Mouse (Mus musculus) granulocyte monocyte progenitor cell, adult 5-6 weeks (primary cell): ENCODE measurements around the gene Lbx2. TPM values are rescaled to one million over a fixed set of nuclear protein-coding genes. Genes with fewer than 3 reads are reported as not detected.

Source experiments
- ATAC-seq: replicated peaks from 2 replicates; pipeline ENCODE4 v1.8.0; 2016; ENCODE audit warnings: mild to moderate bottlenecking, moderate TSS enrichment, inconsistent platforms; ENCODE audit not compliant: poor library complexity, severe bottlenecking
- total RNA-seq, 2 experiments: library from RNA; stranded (forward) in 1 of 2; stranded (reverse) in 1 of 2; fragments of 200-712, 200-1000 nt in 1 of 2; fragments of >200 nt in 1 of 2; fragmentation: Nextera tagmentation in 1 of 2; gene quantifications; 2 replicates each; pipeline ENCODE4 v1.2.3; 2014 to 2017

The Lbx2 gene
- total RNA-seq (2014; fragmentation: Nextera tagmentation) = not detected in 2 replicates
- 1.3 TPM in 1 of 2 replicates, not detected in the other for total RNA-seq (2017)

DNA sequence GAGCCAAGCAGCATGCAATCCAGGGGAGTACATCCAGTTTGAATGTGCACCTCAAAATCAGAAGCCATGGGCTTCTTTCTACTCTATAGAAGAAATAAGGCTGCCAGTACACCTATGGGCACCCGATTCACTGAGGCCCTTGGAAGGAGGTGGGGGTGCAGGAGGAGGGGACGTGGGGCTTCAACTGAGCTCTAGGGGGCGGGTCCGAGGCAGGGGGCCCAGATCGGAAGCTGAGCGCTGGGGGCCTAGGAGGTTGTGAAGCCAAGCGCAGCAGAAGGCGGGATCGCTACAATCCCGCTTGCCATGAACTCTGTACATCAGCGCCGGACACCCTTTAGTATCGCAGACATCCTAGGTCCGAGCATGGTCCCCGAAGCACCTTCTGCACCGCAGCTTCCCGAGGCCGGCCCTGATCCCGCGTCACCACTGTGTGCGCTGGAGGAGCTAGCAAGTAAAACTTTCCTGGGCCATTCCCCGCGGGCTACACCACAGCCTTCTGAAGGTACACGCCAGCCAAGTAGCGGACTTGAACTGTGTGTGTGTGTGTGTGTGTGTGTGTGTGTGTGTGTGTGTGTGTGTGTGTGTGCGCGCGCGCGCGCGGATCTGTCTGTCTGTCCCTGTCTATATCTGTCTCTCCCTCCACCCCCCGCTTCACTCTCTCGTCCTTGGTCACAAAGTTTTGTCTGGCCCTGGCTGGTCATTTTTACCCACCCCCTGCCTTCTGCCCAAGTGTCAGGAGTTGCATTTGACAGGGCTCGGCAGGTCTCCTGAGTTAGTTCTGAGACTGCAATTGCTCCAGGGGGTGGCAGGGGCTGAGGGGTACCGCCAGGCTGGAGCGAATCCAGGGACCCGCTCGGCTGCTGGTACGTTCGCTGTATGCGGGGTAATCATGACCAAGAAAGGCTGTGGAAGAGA lies at the start of gene Lbx2:
Lbx2 (plus strand) TSS at position 247 of the 915 bp plus-strand sequence.
- ATAC-seq = peak; percentile 48

DNA sequence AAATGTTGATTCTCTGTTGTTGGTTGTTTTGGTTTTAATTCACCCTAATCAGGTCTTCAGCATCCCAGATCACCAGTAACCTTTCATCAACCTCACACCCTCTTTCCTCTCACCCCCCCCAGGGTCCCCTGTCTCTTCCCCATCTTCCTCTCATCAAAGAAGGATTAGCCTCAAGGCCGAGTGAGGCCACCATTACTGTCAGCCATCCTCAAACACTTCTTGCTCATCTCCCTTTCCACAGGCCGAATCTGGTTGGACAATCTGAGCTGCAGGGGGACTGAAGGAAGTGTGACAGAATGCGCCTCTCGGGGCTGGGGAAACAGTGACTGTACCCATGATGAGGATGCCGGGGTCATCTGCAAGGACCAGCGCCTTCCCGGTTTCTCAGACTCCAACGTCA lies 49.0 kb upstream of the Lbx2 start:
- no peak for ATAC-seq

DNA sequence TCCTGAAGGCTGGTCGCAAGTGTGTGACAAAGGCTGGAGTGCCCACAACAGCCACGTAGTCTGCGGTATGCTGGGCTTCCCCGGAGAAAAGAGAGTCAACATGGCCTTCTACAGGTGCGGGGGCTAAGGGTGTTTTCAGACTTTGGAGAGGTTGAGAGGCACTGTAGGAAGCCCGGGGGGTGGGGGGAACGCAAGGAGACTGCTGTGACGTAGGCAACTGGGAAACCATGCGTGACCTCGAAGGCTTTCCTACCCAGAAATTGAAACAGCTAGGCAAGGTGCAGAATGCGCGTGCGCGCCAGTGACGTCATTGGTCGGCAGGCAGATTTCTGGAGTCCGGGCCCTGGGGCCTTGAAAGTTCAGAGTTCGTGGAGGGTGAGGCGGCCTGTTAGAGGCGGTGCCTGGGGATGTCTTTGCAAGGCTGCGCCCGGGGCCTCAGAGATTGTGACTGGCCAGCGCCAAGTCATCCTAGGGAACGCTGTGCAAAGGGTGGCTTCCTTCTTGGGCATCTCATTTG lies 47.6 kb upstream of the Lbx2 start:
- ATAC-seq = peak; percentile 74

DNA sequence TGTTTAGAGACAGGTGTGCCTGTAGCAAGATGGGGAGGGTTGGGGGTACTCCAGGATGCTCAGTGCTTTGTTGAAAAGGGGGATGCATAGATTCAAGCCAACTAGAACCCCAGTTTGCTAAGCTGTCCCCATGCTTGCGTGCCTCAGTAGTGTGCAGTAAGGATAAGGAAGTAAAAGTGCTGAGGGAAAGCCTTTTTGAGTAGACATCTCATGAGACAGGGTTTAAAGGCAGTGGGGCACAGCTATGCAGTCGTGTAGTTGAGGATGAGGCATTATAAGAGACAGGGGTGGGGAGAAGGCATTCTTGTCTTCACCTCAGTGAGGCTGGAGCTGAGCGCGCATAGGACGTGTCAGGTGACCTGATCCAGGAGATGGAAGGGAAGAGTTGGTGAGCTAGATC lies 45.6 kb upstream of the Lbx2 start:
- ATAC-seq = no peak

DNA sequence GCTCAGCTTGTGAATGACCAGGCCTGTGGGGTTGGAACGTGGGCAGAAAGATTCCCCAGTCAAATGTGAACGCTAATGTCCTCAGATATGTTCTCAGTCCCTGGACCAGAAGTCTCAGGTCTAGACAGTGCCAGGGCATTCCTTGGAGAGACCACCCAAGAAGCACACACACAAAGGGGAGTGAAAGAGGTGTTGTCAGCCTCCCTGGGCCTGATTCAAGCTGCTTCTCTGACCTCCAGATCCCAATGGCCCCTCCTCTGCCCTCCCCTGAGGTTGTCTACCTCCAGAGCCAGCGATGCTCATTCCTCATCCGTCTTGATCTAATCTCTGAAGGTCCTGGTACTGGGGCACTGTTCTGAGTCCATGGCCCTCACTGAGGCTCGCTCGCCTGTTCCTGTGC lies 42.6 kb upstream of the Lbx2 start:
- no peak for ATAC-seq

DNA sequence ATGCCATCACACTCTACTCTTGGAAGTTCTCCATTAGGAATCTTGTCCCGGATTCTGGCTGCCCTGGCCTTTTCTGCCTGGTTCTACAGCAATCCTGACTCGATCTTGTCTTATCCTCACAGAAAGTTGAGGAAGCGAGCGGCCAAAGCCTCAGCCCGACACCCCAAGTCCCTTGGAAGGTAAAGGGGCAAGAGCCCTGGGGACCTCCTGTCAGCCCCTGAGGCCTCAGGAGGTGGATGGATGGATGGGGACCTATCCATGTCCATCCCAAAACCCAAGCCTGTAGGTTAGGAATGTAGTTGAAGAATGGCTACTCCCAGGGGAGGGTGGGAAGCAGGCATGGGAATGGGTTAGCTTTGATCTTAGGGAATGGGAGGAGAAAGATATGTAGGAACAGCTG lies 42.2 kb upstream of the Lbx2 start:
- no peak for ATAC-seq

DNA sequence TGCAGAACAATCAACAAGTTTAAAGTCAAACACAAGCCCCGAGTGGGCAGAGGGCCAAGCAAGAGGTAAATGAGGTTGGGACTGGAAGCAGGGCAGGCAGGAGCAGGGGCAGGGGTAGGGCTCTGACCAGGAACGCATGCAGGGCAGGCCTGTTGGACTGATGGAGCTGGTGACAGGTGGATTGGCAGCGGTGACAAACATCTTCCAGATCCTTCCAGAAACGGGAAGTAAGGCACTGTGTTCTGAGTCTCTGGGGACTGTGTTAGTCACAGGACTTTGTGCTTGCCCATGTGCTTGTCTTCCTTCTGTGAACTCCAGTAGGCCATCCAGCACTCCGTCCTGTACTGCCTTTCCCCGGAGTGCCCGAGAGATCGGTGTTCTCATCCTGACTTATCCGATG lies 41.4 kb upstream of the Lbx2 start:
- peak; percentile 82 for ATAC-seq

DNA sequence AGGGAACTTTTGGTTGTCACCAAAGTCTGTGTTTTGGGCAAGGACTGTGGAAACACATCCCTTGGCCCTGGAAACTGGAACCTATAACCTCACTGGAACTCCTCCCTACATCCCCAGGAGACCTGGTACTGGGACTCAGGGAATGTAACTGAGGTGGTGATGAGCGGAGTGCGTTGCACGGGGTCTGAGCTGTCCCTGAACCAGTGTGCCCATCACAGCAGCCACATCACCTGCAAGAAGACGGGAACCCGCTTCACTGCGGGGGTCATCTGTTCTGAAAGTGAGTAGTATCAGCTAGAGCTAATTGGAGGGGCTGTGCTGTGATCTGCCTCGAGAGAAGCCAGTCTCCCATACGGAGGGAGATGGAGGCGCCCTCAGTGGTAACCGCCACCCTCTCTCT lies 36.8 kb upstream of the Lbx2 start:
- no peak for ATAC-seq

DNA sequence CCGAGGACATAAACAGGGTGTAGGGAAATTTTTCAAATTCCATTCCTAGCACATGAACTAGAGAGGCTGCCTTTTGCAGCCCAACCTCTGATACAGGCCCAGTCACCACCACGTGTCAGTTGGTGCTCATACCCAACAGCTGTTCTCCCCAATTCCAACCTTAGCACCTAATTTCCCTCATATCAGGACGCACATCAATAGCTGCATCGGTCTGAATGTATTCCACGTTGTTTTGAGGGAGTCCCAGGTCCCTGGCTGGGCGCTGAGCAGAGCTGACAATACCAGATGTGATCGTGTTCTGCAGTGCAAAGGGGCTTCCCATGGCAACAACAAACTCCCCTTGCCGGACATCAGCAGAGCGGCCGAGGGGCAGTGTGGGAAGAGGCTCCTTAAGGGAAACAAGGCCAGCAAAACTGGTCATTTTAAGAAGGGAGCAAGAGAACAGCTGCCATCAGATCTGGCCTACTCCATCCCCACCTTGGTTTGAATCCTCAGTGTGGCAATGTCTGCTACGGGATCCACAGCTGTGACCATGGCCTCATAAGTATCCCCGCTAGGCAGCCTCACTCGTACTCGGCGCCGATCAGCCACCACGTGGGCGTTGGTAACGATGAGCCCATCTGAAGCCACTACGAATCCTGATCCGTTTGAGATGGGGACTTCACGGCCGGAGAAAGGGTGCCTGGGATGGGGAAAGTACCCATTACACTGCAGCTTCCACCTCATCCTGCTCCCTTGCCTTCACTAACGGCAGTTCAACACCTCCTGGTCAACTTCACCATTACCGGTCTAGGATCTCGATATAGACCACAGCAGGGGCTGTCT lies 32.8 kb upstream of the Lbx2 start:
- peak; percentile 25 for ATAC-seq

DNA sequence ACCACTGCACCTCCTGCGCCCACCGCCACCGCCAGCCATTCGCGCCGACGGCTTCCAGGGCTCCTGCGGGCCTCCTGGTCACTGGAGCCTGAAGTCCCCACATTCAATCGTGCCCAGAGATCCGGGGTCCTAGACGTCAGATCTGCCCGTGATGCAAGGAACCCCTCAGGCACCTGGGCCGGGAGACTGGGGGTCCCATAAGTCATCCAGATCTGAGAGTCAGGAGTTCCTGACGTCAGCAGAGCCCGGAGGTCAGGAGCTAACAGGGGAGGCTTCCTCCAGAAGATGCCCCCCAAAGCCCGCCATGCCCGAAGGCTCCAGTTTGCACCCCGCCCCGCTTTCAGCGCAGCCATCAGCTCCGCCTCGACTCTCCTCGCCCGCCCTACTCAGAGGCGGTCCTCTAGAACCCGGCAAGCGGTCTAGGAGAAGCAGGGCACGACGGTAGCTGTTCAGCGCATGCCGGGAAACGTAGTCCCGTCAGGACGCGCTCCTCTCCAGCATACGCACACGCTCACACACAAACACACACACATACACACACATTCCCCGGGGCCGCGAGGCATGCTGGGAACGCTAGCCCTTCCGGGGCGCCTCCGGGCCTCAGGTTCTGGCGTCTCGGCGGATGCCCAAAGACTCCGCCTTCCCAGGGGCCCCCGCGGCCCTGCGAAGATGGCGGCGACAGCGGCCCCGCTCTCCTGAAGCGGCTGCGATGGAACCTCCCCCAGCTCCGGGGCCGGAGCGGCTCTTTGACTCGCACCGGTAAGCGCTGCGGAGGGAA lies 31.9 kb upstream of the Lbx2 start, which contains the start of gene Aup1:
Aup1 (plus strand) TSS at position 448 of the 778 bp plus-strand sequence.
- peak; percentile 83 for ATAC-seq

DNA sequence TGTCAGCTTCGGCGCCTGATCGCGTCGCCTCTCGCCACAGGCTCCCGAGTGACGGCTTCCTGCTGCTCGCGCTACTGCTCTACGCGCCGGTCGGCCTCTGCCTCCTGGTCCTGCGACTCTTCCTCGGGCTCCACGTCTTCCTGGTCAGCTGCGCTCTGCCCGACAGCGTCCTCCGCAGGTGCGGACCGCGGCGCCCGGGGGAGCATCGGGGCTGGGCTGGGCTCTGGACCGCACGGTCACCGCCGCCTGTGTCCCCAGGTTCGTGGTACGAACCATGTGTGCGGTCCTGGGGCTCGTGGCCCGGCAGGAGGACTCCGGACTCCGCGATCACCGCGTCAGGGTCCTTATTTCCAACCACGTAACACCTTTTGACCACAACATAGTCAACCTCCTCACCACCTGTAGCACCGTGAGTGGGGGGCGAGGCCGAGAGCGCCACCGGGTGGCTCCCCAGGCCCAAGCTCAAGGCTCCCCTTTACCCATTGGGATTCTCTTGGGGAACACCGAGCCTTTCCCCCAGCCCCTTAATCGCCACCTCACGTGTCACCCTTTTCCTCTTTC lies 31.2 kb upstream of the Lbx2 start, which contains the start of gene Htra2:
Htra2 (minus strand) TSS at position 403 of the 561 bp plus-strand sequence.
- ATAC-seq = peak; percentile 18; the same call in 1 of the 2 replicates

DNA sequence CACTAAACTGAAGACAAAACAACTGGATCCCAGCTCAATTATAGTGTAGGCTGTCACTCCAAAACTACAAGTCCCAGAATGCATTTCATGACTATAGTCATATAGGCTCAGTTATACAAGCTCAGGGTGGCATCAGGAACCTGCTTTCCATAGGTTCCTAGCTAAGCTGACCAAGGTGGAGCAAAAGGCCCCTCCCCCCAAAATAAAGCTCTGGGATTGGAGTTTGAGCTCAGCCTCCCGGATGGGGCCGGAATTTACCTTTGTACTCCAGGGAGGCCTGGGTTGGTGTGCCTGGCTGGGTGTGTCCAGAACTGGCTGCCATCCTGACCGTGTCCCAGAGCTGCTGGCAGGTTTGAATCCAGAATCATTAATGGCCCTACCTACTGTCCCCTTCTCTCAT lies 28.4 kb upstream of the Lbx2 start, which contains the start of gene Dqx1:
Dqx1 (plus strand) TSS at position 55 of the 400 bp plus-strand sequence.
- ATAC-seq = no peak

DNA sequence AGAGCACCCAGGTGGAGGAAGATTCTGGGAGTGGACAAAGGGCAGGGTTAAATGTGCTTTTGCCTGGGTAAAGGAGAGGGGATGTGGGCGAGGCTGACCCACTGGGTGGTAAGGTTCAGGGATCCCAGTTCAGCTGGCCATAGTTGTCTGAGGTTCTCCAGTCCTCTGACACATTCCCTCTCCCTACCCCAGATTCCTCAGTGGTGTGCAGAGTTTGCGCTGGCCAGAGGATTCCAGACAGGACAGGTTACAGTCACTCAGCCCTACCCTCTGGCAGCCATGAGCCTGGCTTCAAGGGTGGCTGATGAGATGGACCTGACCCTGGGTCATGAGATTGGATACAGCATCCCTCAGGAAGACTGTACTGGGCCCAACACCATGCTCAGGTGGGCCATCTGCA lies 27.4 kb upstream of the Lbx2 start:
- no peak for ATAC-seq

DNA sequence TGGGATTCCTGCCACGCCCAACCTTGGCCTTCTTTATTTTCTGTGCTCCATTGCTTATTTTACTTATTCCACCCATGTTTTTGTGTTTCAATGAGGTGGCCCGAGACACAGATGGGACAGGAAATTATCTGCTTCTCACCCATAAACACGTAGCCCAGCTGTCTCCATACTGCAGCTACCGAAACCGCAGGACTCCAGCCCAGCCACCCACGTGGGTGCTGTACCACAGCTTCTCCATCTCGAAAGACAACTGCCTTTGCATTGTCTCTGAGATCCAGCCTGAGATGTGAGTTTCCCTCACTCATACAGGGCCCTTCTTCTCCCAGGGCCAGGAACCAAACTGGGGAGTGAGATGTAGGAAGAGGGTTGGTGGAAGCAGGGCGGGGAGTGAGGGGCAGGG lies 20.2 kb upstream of the Lbx2 start:
- peak; percentile 31 for ATAC-seq

DNA sequence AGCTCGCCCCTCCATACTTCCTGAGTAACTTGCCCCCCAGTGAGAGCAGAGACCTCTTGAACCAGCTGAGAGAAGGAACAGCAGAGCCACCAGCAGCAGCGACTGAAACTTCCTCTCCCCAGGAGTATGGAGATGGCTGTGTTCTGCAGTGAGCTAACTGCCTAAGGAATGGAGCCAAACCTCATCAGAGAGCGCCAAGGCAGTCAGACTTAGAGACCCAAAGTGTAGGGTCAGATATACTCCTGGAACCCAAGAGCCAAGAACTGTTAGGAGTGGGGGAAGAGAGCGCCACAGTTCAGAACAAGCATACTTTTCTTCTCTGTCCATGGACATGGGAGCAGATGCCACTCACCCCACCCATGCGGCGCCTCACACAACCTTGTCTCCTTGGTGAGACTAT lies 19.7 kb upstream of the Lbx2 start:
- ATAC-seq = no peak

DNA sequence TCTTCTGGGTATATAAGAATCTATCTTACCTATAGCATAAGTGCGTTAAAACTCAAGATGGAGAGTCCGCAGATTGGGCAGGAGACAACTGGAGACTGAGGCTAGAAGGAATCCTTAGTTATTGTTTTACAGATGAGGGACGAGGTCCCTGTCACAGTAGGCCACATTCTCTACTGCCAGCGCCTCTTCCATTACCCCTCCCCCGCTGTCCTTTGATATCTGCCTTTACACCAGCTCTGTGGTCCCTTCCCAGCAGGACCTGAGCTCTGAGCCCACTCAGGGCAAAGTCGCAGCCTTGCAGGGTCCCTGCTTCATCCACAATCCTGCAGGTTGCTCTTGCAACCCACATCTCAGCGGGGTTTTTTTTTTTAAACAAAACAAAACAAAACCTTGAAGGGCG lies 17.9 kb upstream of the Lbx2 start:
- no peak for ATAC-seq

DNA sequence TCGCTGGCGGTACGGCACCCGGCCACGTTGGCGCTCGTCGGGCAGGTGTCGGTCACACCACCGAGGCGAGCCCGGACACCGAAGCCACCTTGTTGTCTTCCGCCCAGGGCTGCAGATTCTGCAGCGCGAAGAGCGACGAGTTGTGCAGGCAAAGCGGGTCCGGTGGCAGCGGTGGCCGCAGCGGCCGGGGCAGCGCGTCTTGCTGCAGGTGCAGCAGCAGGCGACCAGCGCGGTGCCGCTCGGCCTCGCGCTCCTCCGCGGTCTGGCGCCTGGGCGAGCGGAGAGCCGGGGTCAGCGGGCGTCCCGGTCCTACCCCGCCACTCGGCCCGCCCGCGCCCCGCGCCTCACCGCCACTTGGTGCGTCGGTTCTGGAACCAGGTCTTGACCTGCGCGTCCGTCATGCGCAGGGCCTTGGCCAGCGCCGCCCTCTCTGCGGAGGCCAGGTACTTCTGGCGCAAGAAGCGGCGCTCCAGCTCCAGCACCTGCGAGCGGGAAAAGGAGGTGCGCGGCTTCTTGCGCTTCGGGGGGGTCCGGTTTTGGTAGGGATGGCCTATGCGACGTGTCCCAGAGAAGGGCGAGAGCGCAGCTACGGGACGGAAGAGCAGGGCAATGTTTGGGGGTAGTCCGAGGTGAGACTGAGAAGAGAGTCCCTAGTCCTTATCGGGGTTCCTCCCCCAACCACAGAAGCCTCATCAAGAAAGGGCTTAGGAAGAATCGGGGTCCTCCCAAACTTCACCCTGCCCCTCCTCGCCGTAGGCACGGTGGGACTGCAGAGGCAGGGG lies 17.3 kb upstream of the Lbx2 start:
- ATAC-seq = no peak; the same call in 1 of the 2 replicates

DNA sequence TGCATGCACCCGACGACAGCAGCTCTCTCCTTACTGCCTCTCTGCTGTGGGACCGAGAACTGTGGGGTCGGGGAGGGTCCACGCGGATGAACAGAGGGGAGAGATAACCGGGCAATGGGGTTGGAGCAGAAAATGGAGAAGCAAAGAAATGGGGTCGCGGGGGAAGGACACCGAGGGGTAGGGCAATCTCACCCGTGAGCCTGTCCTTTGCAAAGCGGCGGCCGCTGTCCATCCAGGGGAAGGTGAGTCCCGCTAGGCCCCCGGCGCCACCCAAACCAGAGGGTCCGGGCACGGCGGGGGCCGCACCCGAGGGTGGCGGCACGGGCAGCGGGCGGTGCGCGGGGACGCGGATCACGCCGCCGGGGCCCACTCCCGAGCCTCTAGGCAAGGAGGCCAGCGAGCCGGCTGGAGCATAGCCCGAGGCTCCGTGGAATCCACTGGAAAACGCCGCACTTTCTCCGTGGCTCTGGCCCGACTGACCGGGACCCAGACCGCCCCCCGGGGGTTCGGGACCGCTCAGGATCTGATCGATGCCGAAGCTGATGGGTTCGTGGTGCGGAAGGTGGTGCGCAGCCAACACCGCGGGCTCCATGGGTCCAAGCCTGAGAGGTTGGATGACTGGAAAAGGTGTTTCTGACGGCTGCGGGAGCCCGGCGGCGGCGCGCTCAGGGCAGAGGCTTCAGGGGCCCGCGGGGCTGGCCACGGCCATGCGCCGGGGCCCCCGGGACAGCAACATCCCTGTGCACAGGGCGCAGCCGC lies 16.5 kb upstream of the Lbx2 start:
- ATAC-seq = no peak

DNA sequence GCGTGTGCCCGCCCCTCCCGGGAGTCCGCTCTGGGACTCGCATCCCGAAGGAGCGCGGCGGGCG lies 16.1 kb upstream of the Lbx2 start, which contains the start of gene Tlx2:
Tlx2 (minus strand) TSS at position 47 of the 64 bp plus-strand sequence.
- no peak for ATAC-seq
